Mouse (Mus musculus): ENCODE measurements around the gene Srbd1.

Gene Srbd1

DNA sequence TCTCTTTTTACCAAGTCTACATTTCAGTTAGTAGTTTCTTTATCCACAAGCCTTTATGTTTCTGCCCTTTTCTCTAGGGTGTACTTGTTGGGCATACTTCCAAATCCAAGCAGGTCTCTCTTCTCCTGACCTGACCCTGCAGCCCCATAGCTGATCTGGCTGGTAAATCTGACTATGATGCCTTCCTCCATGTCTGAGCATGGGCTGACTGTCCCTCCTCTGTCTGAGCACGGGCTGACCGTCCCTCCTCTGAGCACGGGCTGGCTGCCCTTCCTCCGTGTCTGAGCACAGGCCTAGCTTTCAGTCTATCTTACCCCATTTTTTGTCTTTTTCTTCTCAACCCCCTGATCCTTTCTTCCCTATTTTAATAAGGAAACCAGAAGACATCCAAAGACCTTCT is 162.7 kb downstream of the Srbd1 start:
- DNase-seq (ENCODE audit: low read depth): no peak

DNA sequence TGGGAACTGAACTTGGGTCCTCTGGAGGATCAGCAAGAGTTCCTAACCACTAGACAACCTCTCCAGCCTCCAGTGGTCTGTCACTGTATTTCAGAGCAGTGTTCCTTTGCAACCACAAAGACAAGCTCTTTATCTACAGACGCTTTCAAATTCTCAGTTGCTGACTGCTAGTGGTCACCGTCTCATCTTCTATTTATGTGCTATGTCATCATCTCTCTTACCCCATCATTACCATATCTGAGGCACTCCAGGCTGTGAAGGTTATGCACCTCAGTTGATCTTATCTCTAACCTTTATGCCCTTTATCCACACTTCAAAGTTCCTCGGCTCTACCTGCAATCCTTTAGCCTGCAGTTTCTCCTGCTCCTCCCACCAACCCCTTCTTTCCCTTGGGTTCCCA is 163.1 kb downstream of the Srbd1 start:
- DNase-seq (ENCODE audit: low read depth): no peak

DNA sequence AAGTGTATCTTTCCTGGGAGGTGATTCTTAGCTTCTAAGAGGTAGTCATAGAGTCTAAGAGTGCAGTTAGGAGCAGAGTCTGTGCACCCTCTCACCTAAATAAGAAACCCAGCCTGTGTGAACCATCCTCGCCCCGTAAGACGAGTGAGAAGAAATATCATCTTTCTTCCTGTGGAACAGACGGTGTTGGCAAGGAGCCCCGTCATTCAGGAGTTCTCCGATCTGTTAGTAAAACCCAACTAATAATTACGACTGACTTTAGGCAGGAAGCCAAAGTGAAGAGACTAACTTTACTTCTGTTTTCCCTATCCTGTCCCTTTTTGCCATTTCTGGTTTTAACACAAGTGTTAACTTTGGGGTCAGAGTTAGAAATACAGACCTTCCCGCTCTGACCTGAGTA is 166.1 kb downstream of the Srbd1 start:
- DNase-seq (ENCODE audit: low read depth): no peak

DNA sequence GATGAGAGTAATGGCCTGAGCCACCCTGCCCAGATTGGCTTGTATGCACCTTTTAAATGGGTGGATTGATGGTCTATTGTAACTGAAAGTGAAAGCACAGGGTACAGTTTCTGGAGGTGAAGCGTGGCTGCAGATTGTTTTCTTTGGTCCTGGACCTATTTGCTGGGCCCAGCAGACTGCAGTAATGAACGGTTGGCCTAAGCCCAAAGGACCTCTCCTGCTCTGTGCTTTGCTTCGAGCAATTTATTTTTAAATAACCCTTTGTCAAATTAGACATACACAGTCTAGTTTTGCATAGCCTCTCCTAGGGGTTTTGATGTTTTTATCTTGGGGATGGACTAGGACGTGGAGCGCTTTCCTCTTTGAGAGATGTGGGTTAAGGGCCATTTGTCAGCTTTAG is 169.9 kb downstream of the Srbd1 start:
- DNase-seq (ENCODE audit: low read depth): no peak

DNA sequence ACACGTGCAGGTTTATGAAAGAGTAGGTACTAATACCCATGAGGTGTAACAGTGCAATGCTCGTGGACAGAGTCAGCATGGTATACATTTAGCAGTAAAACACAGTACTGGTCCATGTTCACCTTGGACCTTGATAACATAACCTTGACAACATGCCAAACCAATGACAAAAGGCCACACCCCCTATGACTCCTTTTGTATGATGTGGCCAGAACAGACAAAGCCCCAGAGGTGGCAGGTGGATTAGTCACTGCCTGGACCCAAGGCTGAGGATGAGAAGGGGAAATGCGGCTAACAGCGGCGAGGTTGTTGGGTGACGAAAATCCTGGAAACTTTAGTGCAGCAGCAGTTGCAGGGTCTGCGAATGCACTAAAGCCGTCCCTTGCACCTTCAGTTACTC is 170.4 kb downstream of the Srbd1 start:
- DNase-seq (ENCODE audit: low read depth): no peak

DNA sequence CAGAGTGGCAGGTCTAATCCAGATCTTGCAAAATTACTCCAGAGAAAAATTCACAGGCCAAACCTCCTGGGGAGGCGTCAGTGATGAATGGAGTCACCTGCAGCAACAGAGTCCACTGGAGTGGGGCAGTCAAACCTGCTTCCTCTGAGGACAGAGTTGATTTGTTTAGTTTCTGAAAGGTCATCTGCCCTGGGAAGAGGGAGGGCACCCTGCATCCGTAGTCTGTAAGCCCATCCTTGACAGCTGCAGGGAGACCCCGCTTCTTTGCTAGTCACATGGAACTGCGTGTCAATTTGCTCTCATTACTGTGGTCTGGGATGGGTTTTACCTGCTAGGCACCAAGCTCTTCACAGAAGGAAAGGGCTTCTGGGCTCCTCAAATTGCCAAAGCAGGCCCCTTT is 173.9 kb downstream of the Srbd1 start:
- no peak for DNase-seq (ENCODE audit: low read depth)

DNA sequence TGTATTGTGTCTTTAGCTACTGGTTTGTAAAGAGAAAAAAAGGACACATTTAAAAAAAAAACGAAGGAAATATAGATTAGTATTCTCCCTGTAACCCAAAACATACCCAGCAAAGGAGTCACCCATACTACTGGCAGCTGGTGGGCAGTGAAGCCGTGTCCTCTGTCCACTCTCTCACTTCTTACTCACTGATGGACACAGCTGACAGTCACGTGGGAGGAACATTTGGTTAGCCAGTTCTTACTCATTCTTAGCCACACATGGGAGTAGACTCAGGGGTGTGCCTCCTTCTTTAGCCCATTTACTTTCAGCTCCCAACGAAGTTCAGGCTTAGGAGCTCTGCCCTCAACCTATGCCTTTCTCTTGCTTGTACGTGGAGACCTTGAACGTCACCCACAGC is 183.3 kb downstream of the Srbd1 start:
- DNase-seq (ENCODE audit: low read depth): no peak

DNA sequence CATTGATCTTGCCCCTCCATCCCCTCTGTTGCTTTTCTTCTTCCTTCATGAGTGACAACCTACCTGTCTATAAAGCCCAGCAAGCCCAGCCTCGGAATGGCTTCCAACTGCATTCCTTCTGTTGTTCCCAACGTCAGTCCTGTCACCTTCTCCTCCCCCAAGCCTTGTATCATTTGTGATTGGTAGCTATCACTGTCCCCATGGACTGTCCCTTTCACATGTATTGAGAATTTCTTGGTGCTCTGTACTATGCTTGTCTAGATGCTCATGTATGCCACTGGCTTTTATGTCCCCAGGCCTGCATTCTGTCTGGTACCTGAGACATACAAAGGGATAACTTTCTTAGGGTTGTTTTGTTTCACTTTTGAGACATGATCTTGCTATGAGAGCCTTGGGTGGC is 193.2 kb downstream of the Srbd1 start:
- no peak for DNase-seq (ENCODE audit: low read depth)

DNA sequence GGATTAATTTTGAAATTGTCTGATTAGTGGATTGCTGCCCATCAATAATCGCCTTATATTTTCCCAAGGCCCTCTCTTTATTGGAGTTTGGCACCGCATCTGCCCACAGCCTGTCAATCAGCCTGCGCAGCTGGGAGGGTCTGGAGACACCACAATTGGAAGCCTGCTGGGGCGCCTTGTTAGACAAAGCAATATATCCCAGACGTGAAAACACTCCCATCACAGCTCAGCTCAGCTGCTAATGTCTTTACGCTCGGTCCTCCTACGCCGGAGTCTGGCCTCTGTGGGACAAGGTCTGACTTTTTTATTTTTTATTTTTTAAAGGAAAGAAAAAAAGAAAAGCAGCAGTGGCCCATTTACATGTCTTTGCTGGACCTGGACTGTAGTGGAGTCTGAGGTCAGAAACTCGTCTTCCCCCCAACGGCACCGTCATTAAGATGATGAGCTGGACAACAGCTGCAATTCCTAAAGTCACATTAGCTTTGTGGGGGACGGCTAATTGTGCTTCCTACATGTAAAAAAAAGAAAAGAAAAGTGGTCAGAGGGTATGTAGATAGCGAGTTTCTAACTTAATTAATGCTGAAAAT is 195.0 kb downstream of the Srbd1 start:
- no peak for DNase-seq (ENCODE audit: low read depth)

DNA sequence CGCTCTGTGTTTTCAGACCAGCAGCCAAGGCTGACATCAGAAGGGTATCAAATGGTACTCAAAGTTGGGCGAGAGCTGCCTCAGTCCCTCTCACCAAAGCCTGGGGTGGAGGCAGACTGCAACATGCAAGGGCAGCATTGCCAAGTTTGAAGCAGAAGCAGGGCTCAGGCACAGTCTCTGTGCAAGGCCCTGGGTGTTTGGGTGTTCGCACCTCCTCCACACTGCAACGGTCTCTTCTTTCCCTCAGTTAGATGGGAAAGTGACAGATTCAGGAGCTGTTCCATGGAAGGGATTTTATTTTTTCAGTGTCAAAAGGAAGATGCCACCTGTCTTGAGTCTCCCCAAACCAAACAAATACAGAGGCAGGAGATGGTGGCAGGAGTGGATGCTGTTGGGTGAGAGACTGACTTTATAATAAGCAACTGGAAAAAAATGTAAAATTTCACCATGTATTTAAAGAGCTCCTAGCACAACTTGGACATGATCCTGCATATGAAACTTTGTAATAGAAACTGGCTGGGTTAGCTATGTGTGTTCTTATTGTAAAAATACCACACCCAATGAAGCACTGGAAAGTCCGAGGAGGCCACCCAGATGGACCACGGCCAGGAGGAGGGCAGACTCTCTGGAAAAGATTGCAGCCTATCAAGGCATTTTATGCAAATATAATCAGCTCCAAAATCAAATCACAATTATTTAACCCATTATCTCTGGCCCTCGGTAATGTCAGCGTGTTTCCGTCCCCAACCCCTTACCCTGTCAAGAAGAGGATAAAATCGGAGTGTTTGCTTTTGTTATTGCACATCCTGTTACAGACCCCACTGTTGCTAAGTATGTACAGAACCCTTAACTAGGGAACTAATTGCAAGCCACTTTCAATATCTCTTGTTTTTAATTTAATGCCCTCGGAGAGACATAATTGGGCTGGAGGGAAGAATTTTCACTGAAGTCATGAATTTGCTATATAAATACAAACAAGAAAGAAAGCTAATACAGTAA is 195.8 kb downstream of the Srbd1 start:
- DNase-seq (ENCODE audit: low read depth): no peak

DNA sequence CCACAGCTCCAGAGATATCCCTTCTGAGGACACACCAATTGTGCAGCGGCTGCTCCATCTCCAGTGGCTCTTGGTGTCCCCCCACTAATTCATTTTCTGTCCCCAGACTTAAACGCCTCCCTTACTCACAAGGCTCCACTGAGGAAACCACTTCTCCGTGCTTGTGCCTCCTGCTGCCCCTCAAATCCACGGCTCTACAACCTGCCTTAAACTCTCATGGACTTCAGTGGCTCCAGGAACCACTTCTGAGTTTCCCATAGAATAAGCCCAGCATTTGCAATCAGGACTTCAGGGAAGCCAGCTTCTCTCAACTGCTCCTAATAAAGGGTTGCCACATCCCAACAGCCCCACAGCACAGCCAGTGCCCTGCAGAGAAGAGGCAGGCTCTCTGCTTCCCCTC is 200.2 kb downstream of the Srbd1 start:
- no peak for DNase-seq (ENCODE audit: low read depth)

DNA sequence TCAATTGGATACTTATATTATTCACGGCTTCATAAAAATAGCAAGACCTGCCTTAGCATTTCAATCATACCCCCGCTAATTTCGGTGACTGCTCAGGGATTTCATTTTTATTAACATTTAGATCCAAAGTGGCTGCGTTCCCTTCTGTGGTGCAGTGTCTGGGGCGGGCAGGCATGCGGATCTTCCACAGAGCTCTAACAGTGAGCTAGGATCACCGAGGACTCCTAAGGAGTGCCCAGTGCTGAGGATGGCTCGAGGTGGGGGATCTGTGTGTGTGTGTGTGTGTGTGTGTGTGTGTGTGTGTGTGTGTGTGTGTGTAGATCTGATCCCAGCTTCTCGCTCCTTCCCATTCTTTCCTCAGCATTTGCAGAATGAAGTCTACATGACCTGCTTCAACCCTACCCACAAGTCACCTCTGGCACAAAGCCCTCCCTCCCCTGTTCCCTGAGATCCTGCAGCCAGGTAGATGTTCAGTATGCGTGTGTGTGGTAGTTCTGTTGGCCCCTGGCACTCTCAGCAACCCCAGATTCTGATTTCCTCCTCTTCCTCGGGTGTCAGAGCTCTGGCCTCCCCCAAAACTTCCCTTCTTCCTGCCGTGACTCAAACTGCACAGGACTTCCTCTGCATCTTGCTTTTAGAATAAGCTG is 200.9 kb downstream of the Srbd1 start:
- DNase-seq (ENCODE audit: low read depth): no peak

DNA sequence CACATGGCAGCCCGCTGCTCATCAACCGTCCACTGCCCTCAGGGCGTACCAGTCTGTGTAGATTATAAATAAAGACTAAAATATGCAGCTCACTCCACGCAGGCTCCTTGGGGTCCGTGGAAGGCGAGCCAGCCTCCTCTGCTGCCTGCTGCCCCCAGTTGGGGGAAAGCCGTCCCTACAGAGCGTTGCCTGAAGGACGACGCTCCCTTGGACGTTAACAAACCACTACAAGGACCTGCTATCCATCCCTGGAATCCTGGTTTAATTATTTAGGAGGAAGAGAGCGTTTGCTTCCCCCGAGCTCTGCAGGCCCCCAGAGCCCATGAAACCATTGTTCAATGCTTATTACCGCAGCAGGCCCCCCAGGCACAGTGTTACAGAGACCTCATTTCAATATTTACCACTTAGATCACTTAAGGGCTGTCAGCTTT is 201.4 kb downstream of the Srbd1 start:
- no peak for DNase-seq (ENCODE audit: low read depth)

DNA sequence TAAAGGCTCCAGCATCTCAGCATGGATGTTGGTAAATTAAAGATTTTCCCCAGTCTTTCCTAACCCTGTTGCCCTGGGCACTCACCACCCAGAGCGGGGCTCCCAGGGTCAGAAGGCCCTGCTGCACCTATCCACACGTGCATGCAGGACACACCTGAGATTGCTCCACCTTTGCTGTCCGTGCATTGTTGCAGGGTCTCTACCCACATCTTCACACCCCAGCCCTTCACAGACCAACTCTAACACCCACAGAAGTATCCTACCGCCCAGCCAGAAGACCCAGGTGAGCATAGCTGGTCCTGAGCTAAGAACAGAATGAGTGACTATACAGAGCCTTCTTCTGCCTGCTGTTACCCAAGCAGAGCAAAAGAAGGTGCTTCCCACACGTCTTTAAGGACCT is 201.9 kb downstream of the Srbd1 start:
- DNase-seq (ENCODE audit: low read depth): no peak

DNA sequence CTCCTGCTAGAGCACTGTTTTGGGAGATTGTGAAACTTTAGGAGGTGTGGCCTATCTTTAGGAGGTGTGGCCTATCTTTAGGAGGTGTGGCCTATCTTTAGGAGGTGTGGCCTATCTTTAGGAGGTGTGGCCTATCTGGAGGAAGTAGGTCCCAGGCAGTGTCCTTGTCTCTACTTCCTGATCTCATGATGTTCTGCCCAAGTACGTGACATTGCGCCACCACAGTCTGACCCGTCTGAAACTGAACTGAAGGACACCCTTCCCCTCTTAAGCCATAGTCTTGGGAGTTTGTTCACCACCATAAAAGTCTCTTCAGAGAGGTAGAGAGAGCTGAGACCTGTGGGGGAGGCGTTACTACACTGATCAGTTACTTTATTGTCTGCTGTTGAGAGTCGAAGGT is 202.9 kb downstream of the Srbd1 start:
- DNase-seq (ENCODE audit: low read depth): no peak

DNA sequence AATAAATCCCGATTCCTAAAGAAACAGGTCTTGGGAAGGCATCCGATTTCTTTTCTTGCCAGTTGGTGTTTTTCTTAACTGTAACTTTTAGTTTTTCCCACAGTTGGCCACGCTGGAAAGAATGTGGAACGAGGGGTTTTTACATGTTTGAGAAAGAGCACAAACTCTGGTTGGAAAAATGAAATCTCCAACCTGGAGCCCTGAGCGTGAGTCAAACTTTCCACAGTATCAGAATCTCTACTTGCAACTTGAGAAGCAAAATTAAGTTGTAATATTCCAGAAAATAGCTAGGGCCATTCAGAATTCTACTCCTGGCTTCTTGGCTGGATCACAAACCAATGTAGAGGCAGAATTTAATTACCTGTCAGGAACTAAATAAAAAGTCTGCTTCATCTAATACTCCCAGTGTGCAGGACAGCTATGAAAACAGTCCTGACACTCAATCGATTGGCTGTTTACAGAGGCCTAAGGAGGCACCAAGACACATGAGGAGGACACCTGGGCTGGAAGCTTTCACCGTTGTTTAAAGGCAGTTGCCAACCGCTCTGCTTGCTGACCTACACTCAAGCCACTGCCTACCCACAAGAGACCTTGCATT is 203.7 kb downstream of the Srbd1 start:
- DNase-seq (ENCODE audit: low read depth): no peak

DNA sequence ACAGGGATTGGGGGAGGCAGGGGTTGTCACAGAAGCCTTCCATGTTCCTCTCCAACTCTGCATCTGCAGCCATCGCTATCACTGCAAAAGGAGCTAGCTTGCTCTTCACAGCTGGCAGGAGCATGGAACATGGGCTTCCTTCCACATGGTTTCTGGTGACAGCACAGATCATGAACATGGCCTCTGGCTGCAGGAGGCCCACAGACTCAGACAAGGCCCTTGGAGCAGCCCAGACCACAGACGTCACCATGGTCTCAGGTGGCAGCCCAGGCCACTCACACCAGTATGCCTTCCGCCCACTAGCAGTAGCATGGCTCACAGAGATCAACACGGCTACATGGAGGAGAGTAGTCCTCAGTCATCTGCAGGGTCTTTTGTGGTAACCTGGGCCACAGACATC is 207.8 kb downstream of the Srbd1 start:
- DNase-seq (ENCODE audit: low read depth): no peak

DNA sequence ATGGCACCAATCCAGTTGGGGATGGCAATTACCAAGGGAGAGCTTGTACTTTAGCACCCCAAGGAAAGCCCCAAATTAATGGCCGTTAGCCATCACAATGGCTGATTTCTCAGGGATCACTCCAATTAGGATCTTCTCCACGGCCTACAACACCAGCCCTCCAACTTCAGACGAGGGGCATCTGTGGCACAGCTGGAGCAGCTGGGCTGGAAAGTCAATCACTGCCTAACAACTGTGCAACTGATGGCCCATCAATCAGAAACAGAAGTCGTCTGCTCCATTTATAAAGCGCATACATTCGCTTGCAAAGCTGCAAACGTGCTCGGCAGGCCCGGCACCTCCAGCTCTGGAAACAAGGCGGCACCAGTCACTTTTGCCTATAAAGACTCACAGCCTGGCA is 209.7 kb downstream of the Srbd1 start:
- no peak for DNase-seq (ENCODE audit: low read depth)

Data from c-Kit-positive CD71-positive TER-119-negative erythroid progenitor cells, embryonic 14.5 days (primary cell).